Mouse (Mus musculus): Measurements from ENCODE around the gene Nufip2.

DNA sequence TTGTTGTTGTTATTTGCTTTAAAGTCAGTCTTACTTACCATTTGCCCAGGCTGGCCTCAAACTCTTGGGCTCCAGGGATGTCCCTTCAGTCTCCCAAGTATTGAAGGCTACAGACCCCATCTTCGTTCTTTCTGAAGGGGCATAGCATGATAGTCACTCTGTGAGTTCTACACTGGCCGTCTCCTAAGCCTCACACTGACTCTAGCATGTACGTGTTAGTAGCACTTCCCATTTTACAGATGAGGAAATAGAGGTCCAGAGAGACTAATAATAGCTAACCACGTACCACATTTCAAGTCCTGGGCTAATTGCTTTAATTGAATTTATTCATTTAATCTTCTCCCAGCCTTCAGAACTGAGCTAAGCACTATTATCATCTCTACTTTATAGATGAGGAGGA is 74.1 kb downstream of the Nufip2 start:
- no peak for TF ChIP-seq CTCF (IDR thresholded peaks at IDR 0.05)
- no peak for TF ChIP-seq EP300 (IDR thresholded peaks at IDR 0.05)
